Mouse (Mus musculus): ENCODE data around the gene Akap12. TPM values are rescaled to one million over a fixed set of nuclear protein-coding genes. Genes with fewer than 3 reads are reported as not detected.

Akap12 gene
- polyA plus RNA-seq, 1 experiment: 0.01 TPM

DNA sequence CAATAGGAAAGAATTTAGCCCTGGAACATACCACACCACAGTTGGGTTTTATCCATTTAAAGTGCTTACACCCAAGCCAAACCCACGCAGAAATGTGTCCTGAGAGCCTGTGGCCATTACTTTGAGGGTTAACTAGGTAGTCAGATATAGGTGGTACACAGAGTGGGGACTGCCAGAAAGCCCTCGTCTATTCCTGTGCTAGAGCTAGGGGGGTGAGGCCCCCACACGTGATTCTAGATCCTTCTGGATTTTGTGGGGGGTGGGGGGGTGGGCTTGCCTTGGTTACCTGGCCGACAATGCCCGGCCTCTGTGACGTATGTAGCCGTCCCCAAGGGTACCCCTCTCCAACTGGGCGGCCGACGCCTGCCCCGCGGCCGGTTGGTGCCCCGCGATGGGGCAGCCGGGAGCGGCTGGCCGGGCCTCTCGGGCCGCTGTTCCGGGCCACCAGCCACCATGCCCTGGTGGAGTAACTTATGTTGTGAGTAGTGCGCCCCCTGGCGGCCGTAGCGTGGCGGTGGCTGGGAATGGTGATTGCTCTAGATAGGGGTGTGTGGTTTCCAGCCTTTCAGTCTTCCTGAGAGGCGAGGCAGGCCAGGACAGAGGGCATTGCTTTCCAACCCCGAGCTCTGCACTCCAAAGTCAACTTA is 80.4 kb downstream of the Akap12 start:
- H3K4me3 ChIP-seq (replicated peaks): no peak overlapping the region
- H3K36me3 ChIP-seq (ENCODE audit: control insufficient read depth): no peaks in the 10 kb centered on the region
- peaks cover 4% of the 10 kb centered on the region for H3K4me1 ChIP-seq (ENCODE audit: control insufficient read depth)
- H3K9me3 ChIP-seq (ENCODE audit: control insufficient read depth, low read length): no peaks in the 10 kb centered on the region
- TF ChIP-seq TAL1 (IDR thresholded peaks at IDR 0.05; ENCODE audit: low read length) (no peak), GATA1 (IDR thresholded peaks at IDR 0.05; ENCODE audit: low read length) (no peak)
- H3K27me3 ChIP-seq (ENCODE audit: control insufficient read depth): no peaks in the 10 kb centered on the region

DNA sequence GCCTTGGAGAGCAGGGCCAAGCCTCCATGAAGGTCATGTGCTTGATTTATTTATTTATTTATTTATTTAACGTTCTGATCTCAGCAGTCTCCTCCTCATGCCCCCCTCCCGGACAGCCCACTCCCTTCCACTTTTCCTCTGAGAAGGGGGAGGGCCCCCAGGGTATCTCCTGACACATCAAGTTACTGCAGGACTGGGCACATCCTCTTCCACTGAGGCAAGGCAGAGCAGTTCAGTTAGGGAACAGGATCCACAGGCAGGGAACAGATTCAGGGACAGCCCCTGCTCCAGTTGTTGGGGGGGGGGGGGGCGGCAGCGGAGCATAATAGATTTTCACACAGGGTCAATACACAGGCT is 80.9 kb downstream of the Akap12 start:
- H3K4me3 ChIP-seq (replicated peaks): no peak overlapping the region
- peaks cover 4% of the 10 kb centered on the region for H3K4me1 ChIP-seq (ENCODE audit: control insufficient read depth)
- H3K27me3 ChIP-seq (ENCODE audit: control insufficient read depth): no peaks in the 10 kb centered on the region
- H3K9me3 ChIP-seq (ENCODE audit: control insufficient read depth, low read length): no peaks in the 10 kb centered on the region
- TF ChIP-seq TAL1 (IDR thresholded peaks at IDR 0.05; ENCODE audit: low read length) (no peak), GATA1 (IDR thresholded peaks at IDR 0.05; ENCODE audit: low read length) (no peak)
- no peaks in the 10 kb centered on the region for H3K36me3 ChIP-seq (ENCODE audit: control insufficient read depth)

DNA sequence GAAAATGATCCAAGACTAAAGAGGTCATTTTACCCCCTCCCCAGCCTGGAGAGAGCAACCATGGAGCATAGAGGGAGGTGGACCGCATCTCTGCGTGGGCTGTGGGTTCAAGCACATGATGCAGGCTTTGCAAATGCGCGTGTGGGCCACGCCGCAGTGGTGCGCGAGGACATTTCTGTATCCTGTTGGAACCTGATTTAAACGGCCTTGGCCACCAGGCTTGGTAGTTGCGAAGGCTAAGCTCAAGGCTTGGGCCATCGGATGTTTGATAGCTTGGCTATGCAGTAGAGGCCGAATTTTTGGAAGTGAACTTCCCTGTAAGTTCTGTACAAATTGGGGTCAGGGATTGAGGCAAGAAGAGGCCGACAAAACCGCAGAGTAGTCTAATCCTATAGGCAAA is 81.4 kb downstream of the Akap12 start:
- no peaks in the 10 kb centered on the region for H3K9me3 ChIP-seq (ENCODE audit: control insufficient read depth, low read length)
- no peak overlapping the region for H3K4me3 ChIP-seq (replicated peaks)
- TF ChIP-seq TAL1 (IDR thresholded peaks at IDR 0.05; ENCODE audit: low read length) (no peak), GATA1 (IDR thresholded peaks at IDR 0.05; ENCODE audit: low read length) (no peak)
- peaks cover 4% of the 10 kb centered on the region for H3K4me1 ChIP-seq (ENCODE audit: control insufficient read depth)
- H3K27me3 ChIP-seq (ENCODE audit: control insufficient read depth): no peaks in the 10 kb centered on the region
- H3K36me3 ChIP-seq (ENCODE audit: control insufficient read depth): no peaks in the 10 kb centered on the region

DNA sequence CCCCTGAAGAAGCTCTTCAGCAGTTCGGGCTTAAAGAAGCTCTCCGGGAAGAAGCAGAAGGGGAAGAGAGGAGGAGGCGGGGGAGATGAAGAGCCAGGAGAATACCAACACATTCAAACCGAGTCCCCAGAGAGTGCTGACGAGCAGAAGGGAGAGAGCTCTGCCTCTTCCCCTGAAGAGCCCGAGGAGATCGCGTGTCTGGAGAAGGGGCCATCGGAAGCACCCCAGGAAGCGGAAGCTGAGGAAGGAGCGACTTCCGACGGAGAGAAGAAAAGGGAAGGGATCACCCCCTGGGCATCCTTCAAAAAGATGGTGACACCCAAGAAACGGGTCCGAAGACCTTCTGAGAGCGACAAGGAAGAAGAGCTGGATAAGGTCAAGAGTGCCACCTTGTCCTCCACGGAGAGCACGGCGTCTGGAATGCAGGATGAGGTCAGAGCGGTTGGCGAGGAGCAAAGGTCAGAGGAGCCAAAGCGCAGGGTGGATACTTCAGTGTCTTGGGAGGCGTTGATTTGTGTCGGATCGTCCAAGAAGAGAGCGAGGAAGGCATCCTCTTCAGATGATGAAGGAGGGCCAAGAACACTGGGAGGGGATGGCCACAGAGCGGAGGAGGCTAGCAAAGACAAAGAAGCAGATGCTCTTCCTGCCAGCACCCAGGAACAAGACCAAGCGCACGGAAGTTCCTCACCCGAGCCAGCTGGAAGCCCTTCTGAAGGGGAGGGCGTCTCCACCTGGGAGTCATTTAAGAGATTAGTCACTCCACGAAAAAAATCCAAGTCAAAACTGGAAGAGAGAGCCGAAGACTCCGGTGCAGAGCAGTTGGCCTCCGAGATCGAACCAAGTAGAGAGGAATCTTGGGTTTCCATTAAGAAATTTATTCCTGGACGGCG is 88.4 kb downstream of the Akap12 start:
- Histone ChIP-seq H3K36me3 (ENCODE audit: control insufficient read depth) (no peaks in the 10 kb centered on the region), H3K27me3 (ENCODE audit: control insufficient read depth) (no peaks in the 10 kb centered on the region), H3K9me3 (ENCODE audit: control insufficient read depth, low read length) (no peaks in the 10 kb centered on the region), H3K4me1 (ENCODE audit: control insufficient read depth) (no peaks in the 10 kb centered on the region), H3K4me3 (replicated peaks) (no peak overlapping the region)
- TF ChIP-seq TAL1 (IDR thresholded peaks at IDR 0.05; ENCODE audit: low read length) (no peak), GATA1 (IDR thresholded peaks at IDR 0.05; ENCODE audit: low read length) (no peak)

DNA sequence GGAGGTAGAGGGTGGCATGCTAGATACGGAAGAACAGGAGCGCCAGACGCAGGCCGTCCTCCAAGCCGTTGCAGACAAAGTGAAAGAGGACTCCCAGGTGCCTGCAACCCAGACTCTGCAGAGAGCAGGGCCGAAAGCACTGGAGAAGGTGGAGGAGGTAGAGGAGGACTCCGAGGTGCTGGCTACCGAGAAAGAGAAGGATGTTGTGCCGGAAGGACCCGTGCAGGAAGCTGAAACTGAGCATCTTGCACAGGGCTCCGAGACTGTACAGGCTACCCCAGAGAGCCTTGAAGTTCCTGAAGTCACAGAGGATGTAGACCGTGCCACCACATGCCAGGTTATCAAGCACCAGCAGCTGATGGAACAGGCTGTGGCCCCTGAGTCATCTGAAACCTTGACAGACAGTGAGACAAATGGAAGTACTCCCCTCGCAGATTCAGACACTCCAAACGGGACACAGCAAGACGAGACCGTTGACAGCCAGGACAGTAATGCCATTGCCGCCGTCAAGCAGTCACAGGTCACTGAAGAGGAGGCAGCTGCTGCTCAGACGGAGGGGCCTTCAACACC is 89.8 kb downstream of the Akap12 start:
- Histone ChIP-seq H3K36me3 (ENCODE audit: control insufficient read depth) (no peaks in the 10 kb centered on the region), H3K4me3 (replicated peaks) (no peak overlapping the region), H3K9me3 (ENCODE audit: control insufficient read depth, low read length) (no peaks in the 10 kb centered on the region), H3K27me3 (ENCODE audit: control insufficient read depth) (no peaks in the 10 kb centered on the region), H3K4me1 (ENCODE audit: control insufficient read depth) (no peaks in the 10 kb centered on the region)
- no peak for TF ChIP-seq TAL1 (IDR thresholded peaks at IDR 0.05; ENCODE audit: low read length)
- no peak for TF ChIP-seq GATA1 (IDR thresholded peaks at IDR 0.05; ENCODE audit: low read length)

DNA sequence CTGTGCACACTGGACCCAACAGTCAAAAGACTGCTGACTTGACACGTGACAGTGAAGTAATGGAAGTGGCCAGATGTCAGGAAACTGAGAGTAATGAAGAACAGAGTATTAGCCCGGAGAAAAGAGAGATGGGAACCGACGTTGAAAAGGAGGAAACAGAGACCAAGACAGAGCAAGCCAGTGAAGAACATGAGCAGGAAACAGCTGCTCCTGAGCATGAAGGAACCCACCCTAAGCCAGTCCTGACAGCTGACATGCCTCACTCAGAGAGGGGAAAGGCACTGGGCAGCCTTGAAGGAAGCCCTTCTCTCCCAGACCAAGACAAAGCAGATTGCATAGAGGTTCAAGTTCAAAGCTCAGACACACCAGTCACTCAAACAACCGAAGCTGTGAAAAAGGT is 90.5 kb downstream of the Akap12 start:
- Histone ChIP-seq H3K36me3 (ENCODE audit: control insufficient read depth) (no peaks in the 10 kb centered on the region), H3K4me3 (replicated peaks) (no peak overlapping the region), H3K27me3 (ENCODE audit: control insufficient read depth) (no peaks in the 10 kb centered on the region), H3K4me1 (ENCODE audit: control insufficient read depth) (no peaks in the 10 kb centered on the region), H3K9me3 (ENCODE audit: control insufficient read depth, low read length) (peaks cover 3% of the 10 kb centered on the region; the same call in 1 of the 2 replicates)
- TF ChIP-seq TAL1 (IDR thresholded peaks at IDR 0.05; ENCODE audit: low read length): no peak
- TF ChIP-seq GATA1 (IDR thresholded peaks at IDR 0.05; ENCODE audit: low read length): no peak

DNA sequence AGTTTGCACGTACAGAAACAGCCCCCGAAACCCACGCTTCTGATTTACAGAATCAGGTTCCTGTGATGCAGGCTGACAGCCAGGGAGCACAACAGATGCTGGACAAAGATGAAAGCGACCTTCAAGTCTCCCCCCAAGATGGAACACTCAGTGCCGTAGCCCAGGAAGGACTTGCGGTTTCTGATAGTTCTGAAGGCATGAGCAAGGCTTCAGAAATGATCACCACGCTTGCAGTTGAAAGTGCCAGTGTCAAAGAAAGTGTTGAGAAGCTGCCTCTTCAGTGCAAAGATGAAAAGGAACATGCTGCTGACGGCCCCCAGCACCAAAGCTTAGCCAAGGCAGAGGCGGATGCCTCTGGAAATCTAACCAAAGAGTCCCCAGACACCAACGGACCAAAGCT is 91.3 kb downstream of the Akap12 start:
- Histone ChIP-seq H3K27me3 (ENCODE audit: control insufficient read depth) (no peaks in the 10 kb centered on the region), H3K9me3 (ENCODE audit: control insufficient read depth, low read length) (peaks cover 5% of the 10 kb centered on the region; the same call in 1 of the 2 replicates)

DNA sequence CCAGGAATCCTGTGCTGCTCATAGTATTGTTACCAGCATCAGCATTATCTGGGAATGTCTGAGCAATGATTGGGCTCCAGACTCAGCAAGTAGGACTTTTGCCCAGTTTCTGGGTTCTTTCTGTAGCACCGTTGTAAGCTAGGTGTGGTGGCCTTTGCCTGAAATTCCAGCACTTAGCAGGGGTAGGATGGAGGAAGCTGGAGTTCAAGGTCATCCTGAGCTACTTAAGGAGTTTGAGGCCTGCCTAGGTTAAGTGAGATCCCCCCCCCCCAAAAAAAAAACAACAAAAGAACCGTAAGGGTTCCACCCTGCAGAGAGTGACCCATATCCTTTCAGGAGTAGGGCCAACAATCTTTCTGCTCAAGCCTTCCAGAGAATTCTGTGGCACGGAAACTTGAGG is 98.4 kb downstream of the Akap12 start:
- H3K36me3 ChIP-seq (ENCODE audit: control insufficient read depth): peaks cover 14% of the 10 kb centered on the region
- H3K4me3 ChIP-seq (replicated peaks): no peak overlapping the region
- no peaks in the 10 kb centered on the region for H3K4me1 ChIP-seq (ENCODE audit: control insufficient read depth)
- H3K9me3 ChIP-seq (ENCODE audit: control insufficient read depth, low read length): peaks cover 9% of the 10 kb centered on the region
- H3K27me3 ChIP-seq (ENCODE audit: control insufficient read depth): no peaks in the 10 kb centered on the region
- TF ChIP-seq GATA1 (IDR thresholded peaks at IDR 0.05; ENCODE audit: low read length): no peak
- TF ChIP-seq TAL1 (IDR thresholded peaks at IDR 0.05; ENCODE audit: low read length): no peak

More for the DNA sequence above, 91.3 kb downstream of the Akap12 start:
- TF ChIP-seq TAL1 (IDR thresholded peaks at IDR 0.05; ENCODE audit: low read length) (no peak), GATA1 (IDR thresholded peaks at IDR 0.05; ENCODE audit: low read length) (no peak)
- no peaks in the 10 kb centered on the region for H3K4me1 ChIP-seq (ENCODE audit: control insufficient read depth)
- H3K4me3 ChIP-seq (replicated peaks): no peak overlapping the region
- no peaks in the 10 kb centered on the region for H3K36me3 ChIP-seq (ENCODE audit: control insufficient read depth)

DNA sequence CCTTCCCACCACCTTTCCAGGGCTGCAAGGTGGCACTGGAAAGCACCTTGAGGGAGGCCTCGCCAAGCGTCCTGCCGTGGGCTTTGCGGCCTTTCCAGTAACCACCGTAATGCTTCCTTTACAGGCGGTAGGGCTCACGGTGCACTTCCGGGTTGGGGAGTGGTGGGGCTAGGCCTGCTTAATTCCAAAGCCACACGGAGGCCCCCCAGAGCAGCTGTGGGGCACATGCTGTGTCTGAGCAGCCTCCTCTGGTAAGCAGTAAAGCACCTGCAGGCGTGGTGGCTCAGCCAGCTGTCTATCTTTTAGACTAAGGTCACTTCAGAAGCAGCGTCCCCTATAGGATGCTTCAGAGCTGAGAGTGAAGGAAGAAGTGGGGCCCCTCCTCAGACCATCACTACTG is 103.9 kb downstream of the Akap12 start:
- no peaks in the 10 kb centered on the region for H3K27me3 ChIP-seq (ENCODE audit: control insufficient read depth)
- TF ChIP-seq GATA1 (IDR thresholded peaks at IDR 0.05; ENCODE audit: low read length) (no peak), TAL1 (IDR thresholded peaks at IDR 0.05; ENCODE audit: low read length) (no peak)
- peaks cover 31% of the 10 kb centered on the region for H3K36me3 ChIP-seq (ENCODE audit: control insufficient read depth)
- H3K4me1 ChIP-seq (ENCODE audit: control insufficient read depth): no peaks in the 10 kb centered on the region
- no peaks in the 10 kb centered on the region for H3K9me3 ChIP-seq (ENCODE audit: control insufficient read depth, low read length)
- no peak overlapping the region for H3K4me3 ChIP-seq (replicated peaks)

Data from erythroblast, embryonic 14.5 days (primary cell).